Mouse (Mus musculus) heart, embryonic 14.5 days (tissue): Measurements from ENCODE around the gene Dmkn. TPM values are rescaled to one million over a fixed set of nuclear protein-coding genes. Genes with fewer than 3 reads are reported as not detected.

ENCODE experiments used
- ATAC-seq: fragments of 200-750 bp; cut with Nextera tagmentation; 2 replicates; pipeline ENCODE4 v1.8.0; 2017; ENCODE audit warnings: low read depth, moderate TSS enrichment; ENCODE audit not compliant: insufficient number of reproducible peaks, insufficient read depth, low FRiP score
- H3K27ac ChIP-seq, 2 experiments: fragments of 200-500 bp in 1 of 2; fragments of 300-500 bp in 1 of 2; sonication (generic) in 1 of 2; replicated peaks in 1 of 2; 2 replicates each; pipeline ENCODE4 v1.5.1; 2012 to 2014; ENCODE audit warnings: low read depth in 2 of 2, low read length in 2 of 2, control low read depth in 1 of 2, mild to moderate bottlenecking in 1 of 2, mixed read lengths in 1 of 2; ENCODE audit not compliant: control insufficient read depth in 1 of 2, insufficient read depth in 1 of 2
- H3K27me3 ChIP-seq: fragments of 300-500 bp; sonication (generic); 2 replicates; pipeline ENCODE4 v1.6.1; 2014; ENCODE audit warnings: mild to moderate bottlenecking, low read length, control low read depth; ENCODE audit not compliant: control insufficient read depth, insufficient read depth
- H3K36me3 ChIP-seq: fragments of 300-500 bp; sonication (generic); 2 replicates; pipeline ENCODE4 v1.6.1; 2014; ENCODE audit warnings: mild to moderate bottlenecking, control low read depth, low read length, mixed read lengths; ENCODE audit not compliant: control insufficient read depth, insufficient read depth
- H3K4me1 ChIP-seq, 2 experiments: fragments of 200-500 bp in 1 of 2; fragments of 300-500 bp in 1 of 2; sonication (generic) in 1 of 2; 2 replicates each; pipeline ENCODE4 v1.6.1; 2012 to 2014; ENCODE audit warnings: low read length in 2 of 2, control low read depth in 1 of 2, mixed read lengths in 1 of 2; ENCODE audit not compliant: control insufficient read depth in 2 of 2, insufficient read depth in 2 of 2
- H3K4me2 ChIP-seq: fragments of 300-500 bp; sonication (generic); 2 replicates; pipeline ENCODE4 v1.6.1; 2014; ENCODE audit warnings: mild to moderate bottlenecking, low read length
- H3K4me3 ChIP-seq, 2 experiments: fragments of 200-500 bp in 1 of 2; fragments of 300-500 bp in 1 of 2; sonication (generic) in 1 of 2; 2 replicates each; pipeline ENCODE4 v1.5.1; 2012 to 2014; ENCODE audit warnings: low read length in 2 of 2, mild to moderate bottlenecking in 2 of 2, control low read depth in 1 of 2, low read depth in 1 of 2, moderate library complexity in 1 of 2; ENCODE audit not compliant: control insufficient read depth in 1 of 2, insufficient read depth in 1 of 2
- H3K9ac ChIP-seq: fragments of 300-500 bp; sonication (generic); 2 replicates; pipeline ENCODE4 v1.6.1; 2014; ENCODE audit warnings: mild to moderate bottlenecking, low read length
- H3K9me3 ChIP-seq: fragments of 300-500 bp; sonication (generic); 2 replicates; pipeline ENCODE4 v1.6.1; 2016; ENCODE audit warnings: low read length, control low read depth; ENCODE audit not compliant: control insufficient read depth
- WGBS: fragments of 180-500 bp; shearing (Covaris S2); extraction: QIAGEN DNeasy Blood & Tissue Kit; methylation state at CpG from one replicate; pipeline ENCODE4 v1.1.7; 2014; 5-methylcytosine and 5-hydroxymethylcytosine counted together
- polyA plus RNA-seq: library from polyadenylated mRNA; unstranded; fragments of >200 nt; fragmentation: Nextera tagmentation; extraction: Ambion mirVana; gene quantifications from 2 replicates; pipeline ENCODE4 v1.2.1, GENCODE M21; 2014

Gene Dmkn
- polyA plus RNA-seq, 1 experiment from 2014 or later, result 0.81 TPM

DNA sequence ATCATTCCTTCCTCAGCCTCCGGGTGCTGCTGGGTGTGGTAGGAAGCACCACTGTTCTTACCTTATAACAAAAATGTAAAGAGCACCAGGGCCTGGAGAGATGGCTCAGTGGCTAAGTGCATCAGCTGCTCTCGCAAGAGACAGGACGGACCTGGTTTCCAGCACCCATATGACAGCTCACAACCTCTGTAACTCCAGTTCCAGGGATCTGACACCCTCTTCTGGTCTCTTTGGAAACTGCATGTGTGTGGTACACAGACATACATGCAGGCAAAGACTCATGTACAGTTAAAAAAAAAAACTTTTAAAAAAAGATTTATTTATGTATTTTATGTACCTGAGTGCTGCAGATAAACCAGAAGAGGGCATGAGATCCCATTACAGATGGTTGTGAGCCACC is 39.7 kb downstream of the Dmkn start:
- Histone ChIP-seq H3K9ac (no peak overlapping the region), H3K4me1 (no peaks in the 10 kb centered on the region), H3K4me3 (no peak overlapping the region), H3K27ac (no peak overlapping the region), H3K9me3 (peaks cover 17% of the 10 kb centered on the region), H3K36me3 (no peaks in the 10 kb centered on the region), H3K27me3 (no peaks in the 10 kb centered on the region), H3K4me2 (no peak overlapping the region)
- no peak for ATAC-seq
- WGBS, result 92% methylated on average over 3 of the region's 3 CpGs

DNA sequence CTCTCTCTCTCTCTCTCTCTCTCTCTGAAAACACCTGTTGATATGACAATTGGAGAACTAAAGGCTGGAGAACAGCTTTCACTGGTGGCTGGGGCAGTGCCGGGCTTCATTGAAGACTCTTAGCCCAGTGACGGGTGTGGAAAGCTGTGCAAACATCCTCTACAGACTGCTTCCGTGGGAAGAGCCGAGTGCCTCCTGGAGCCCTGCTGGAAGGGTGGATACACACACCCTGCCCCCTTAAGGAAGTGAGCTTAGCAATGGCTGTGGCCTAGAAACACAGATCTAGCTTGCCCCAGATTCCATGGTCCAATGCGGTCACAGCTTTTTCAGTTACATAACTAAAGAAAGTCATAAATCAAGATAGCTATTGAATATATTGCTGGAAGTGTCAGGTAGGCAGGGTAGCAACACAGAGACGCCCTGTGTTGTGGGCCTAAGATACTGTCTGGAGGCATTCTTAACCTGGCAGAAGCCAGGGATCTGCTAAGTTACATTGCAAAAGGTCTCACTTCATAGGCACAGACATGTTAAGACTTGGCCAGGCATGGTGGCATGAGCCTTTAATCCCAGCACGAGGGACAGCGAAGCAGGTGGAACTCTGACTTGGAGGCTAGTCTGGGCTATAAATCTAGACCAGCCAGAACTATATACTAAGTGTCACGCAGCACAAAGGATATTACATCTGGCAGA is 40.6 kb downstream of the Dmkn start:
- ATAC-seq, result no peak
- Histone ChIP-seq H3K36me3 (no peaks in the 10 kb centered on the region), H3K4me1 (no peaks in the 10 kb centered on the region), H3K4me3 (no peak overlapping the region), H3K27ac (no peak overlapping the region), H3K9me3 (peaks cover 17% of the 10 kb centered on the region), H3K4me2 (no peak overlapping the region), H3K27me3 (no peaks in the 10 kb centered on the region), H3K9ac (no peak overlapping the region)
- 77% methylated on average over 9 of the region's 9 CpGs for WGBS

DNA sequence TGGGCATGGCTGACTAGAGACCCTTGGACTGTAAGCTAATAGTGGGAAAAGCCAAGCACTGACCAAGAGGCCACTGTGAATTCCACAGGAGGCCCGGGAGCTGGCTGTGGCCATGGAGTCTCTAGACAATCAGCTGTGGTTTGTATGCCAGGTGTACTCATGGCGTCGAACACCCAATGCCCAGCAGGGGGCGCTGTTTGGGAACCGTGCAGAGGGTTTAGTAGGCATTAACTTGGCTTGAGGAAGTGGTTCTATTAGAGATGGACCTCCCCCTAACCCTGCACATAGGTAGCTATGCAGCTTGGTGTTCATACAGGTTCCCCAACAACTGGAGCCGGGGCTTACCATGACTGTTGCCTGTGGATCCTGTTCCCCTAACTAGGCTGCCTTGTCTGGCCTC is 42.4 kb downstream of the Dmkn start:
- Histone ChIP-seq H3K4me3 (no peak overlapping the region), H3K9me3 (peaks cover 6% of the 10 kb centered on the region), H3K36me3 (no peaks in the 10 kb centered on the region), H3K27ac (no peak overlapping the region), H3K27me3 (no peaks in the 10 kb centered on the region), H3K4me1 (no peaks in the 10 kb centered on the region), H3K9ac (no peak overlapping the region), H3K4me2 (no peak overlapping the region)
- WGBS, result 49% methylated on average over 6 of the region's 6 CpGs
- no peak for ATAC-seq

DNA sequence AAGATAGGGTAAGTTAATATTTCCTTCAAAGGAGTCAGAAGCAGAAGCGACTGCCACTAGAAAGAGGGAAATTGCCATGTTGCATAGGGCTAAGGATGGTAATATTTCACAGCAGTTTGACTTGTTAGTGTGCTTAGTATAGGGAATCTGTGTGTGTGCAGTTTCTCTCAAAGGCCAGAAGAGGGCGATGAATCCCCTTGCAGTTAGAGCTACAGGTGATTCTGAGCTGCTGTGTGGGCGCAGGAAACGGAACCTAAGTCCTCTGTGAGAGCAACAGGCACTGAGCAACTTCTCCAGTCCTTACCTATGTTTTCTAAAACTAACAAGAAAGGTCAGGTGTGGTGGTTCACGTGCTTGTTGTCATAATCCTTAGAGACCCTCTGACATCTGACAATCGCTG is 46.8 kb downstream of the Dmkn start:
- 47% methylated on average over 6 of the region's 6 CpGs for WGBS
- H3K36me3 ChIP-seq, result no peaks in the 10 kb centered on the region

DNA sequence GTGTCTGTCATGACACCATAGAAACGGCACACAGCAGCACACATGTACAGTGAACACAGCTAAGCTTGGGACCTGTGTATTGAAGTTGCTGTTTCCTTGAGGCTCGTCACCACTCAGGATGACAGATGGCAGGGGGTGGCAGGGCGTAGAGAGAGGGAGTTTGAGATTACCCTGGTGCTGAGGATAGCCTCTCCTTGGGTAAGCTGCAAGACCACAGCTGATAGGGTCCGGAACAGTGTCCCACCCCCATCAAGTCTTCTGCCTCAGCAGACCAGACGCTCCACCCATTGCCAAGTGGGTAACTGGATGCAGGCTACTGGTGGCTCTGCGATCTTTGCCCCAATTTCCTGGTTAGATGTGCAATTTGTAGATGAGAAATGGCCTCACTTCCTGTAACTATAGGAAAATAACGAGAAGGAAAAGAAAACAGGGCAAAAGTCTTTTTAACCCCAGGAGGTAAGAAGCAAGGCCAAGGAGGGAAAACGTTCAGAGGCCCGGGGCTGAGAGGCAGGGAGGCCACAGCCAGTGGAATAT is 48.3 kb downstream of the Dmkn start:
- 40% methylated on average over 9 of the region's 9 CpGs for WGBS
- Histone ChIP-seq H3K27me3 (no peaks in the 10 kb centered on the region), H3K9ac (no peak overlapping the region), H3K4me1 (no peaks in the 10 kb centered on the region), H3K9me3 (no peaks in the 10 kb centered on the region), H3K27ac (no peak overlapping the region), H3K4me2 (no peak overlapping the region), H3K36me3 (no peaks in the 10 kb centered on the region), H3K4me3 (no peak overlapping the region)
- no peak for ATAC-seq

More for the DNA sequence above, 46.8 kb downstream of the Dmkn start:
- Histone ChIP-seq H3K27ac (no peak overlapping the region), H3K9ac (no peak overlapping the region), H3K4me1 (no peaks in the 10 kb centered on the region), H3K4me3 (no peak overlapping the region), H3K4me2 (no peak overlapping the region), H3K9me3 (no peaks in the 10 kb centered on the region), H3K27me3 (no peaks in the 10 kb centered on the region)
- no peak for ATAC-seq

DNA sequence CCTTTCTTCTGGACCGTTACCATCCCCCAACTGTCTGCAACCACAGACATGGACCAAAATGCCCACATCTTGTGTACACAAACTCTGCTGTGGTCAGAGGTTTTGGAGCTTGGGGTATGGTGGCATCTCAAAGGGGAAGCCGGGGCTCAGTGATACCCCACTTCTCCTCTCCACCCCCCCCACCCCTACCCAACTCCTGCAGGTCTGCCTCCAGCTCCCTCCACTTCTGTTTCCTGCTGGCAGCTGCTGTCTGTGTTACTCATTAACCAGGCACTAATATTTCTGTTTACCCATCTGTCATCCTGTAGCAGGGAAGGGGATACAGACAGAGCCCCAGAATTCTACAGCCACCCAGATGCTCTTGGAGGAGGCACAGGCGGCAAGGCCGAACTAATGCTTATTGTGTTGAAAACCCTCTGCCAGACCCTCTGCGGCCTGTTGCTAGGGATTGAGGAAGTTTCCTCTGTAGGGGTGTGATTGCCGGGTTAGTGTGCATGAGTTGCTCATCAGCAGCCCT is 48.8 kb downstream of the Dmkn start:
- 78% methylated on average over 6 of the region's 6 CpGs for WGBS
- Histone ChIP-seq H3K27ac (no peak overlapping the region), H3K4me1 (no peaks in the 10 kb centered on the region), H3K27me3 (no peaks in the 10 kb centered on the region), H3K9ac (no peak overlapping the region), H3K36me3 (no peaks in the 10 kb centered on the region), H3K4me2 (no peak overlapping the region), H3K9me3 (no peaks in the 10 kb centered on the region), H3K4me3 (no peak overlapping the region)
- ATAC-seq, result no peak

DNA sequence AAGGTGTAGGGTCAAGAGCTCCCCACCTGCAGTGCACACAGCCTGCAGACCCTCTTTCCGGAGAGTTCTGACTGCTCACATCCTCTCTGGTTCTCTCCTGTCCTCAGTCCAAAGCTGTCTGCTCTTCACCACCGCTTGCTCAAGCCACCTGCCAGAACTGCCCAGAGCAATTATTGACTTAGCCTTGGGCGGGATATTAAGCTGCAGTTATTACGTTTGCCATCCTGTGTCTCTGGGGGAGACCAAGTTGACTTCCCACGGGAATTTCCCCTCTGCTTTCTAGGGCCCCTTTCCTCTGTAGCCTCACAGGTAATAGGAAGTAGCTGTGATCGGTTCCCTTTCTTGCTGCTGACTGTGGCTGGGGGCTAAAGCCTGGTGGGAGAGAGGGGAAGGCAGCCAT is 56.6 kb downstream of the Dmkn start:
- no peak overlapping the region for H3K4me2 ChIP-seq
- no peak overlapping the region for H3K9ac ChIP-seq
- no peaks in the 10 kb centered on the region for H3K4me1 ChIP-seq
- H3K4me3 ChIP-seq, result no peak overlapping the region
- no peak overlapping the region for H3K27ac ChIP-seq
- no peaks in the 10 kb centered on the region for H3K27me3 ChIP-seq
- no peaks in the 10 kb centered on the region for H3K9me3 ChIP-seq
- no peak for ATAC-seq
- no peaks in the 10 kb centered on the region for H3K36me3 ChIP-seq
- WGBS, result 69% methylated on average over 6 of the region's 6 CpGs
